Mouse (Mus musculus): ENCODE data around the gene Cnpy4. TPM values are rescaled to one million over a fixed set of nuclear protein-coding genes. Genes with fewer than 3 reads are reported as not detected.
"Not testable (repeated sequence)": the region's sequence is repeated elsewhere in the genome, so short reads cannot be mapped to it uniquely, and the experiment has no call there.

Gene Cnpy4
- total RNA-seq, 2 experiments from 2014 or later: 21.5 to 24.7 TPM

- peak; percentile 44 to 62 for DNase-seq
These were observed 12.3 kb downstream of the Cnpy4 start for GRCm38 (mm10) chr5:138199576-138199975.

- no peak for DNase-seq
These were observed 14.8 kb downstream of the Cnpy4 start for GRCm38 (mm10) chr5:138202086-138202485.

DNA sequence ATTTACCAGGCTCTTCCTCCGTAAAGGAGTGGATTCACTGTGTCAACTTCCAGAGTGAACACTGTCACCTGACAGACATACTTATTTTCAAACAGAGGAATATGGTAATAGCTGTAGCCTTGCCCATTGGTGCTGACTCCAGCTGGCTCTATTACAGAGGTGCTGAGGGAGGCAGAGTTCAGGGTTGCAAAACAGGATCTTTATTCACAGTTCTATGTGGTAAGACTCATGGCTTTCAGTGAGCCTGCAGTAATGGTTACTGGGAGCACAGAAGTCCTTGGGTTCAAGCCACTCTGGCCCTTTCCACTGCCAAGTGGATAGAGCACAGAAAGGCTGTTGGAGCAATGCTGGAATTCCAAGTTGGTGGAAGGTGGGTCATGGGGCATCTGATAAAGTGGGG lies 20.0 kb downstream of the Cnpy4 start:
- peak; percentile 17 to 39 for DNase-seq

- DNase-seq: no peak
These were observed 20.6 kb downstream of the Cnpy4 start for GRCm38 (mm10) chr5:138207873-138208272.

GRCm38 (mm10) chr5:138216632-138217031 lies 29.3 kb downstream of the Cnpy4 start:
- not testable (repeated sequence) for DNase-seq

GRCm38 (mm10) chr5:138219864-138220263 lies 32.6 kb downstream of the Cnpy4 start:
- DNase-seq: no peak

- DNase-seq: peak; percentile 93 to 94
These were observed 34.8 kb downstream of the Cnpy4 start for GRCm38 (mm10) chr5:138222111-138222510.

DNA sequence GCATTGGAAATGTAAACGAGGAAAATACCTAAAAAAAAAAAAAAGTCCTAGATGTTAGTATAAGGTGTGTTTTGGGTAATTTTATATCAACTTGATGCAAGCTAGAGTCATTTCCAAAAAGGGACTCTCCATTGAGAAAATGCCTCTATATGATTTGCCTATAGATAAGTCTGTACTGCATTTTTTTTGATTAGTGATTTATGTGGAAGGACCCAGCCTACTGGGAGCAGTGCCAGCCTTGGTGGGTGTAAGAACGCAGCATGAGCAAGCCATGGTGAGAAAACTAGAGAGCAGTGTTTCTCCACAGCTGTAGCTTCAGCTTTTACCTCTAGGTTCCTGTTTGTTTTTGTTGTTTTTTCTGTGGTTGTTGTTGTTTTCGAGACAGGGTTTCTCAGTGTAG lies 36.0 kb downstream of the Cnpy4 start:
- no peak for DNase-seq

DNA sequence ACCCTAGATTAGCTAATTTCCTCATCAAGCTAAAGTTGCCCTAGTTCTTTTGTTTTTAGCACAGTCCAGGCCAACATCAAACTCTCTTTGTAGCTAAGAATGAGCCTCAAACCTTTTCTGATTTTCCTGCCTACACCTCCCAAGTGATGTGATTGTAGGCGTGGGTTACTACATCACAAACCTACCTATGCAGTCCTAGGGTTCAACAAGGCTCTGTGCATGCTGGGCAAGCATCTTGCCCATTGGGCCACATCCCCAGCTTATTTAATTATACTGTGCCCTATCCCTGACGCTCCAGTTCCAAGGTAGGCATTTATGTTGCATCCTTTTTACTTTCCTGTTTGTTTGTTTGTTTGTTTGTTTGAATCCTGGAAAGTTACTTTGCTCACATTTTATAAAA lies 38.4 kb downstream of the Cnpy4 start, which contains the start of gene Nxpe5:
Gene Nxpe5 (plus strand): TSS at position 199 of the 400 bp plus-strand sequence.
- no peak for DNase-seq

- no peak for DNase-seq
These were observed 39.2 kb downstream of the Cnpy4 start for GRCm38 (mm10) chr5:138226491-138226890.

DNA sequence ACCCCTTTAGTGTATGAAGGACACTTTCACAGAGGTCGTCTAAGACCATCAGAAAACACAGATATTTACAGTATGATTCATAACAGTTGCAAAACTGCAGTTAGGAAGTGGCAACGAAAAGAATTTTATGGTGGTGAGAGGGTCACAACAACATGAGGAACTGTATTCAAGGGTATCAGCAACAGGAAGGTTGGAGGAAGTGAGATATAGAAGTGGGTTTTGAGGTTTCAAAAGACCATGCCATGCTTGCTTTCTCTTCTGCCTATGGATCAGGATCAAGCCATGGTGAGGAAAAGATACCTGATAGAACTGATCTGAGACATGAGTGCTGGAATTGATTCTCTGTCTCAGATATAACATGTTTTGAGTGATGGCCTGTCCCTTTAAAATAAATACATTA lies 40.1 kb downstream of the Cnpy4 start:
- DNase-seq: no peak

DNA sequence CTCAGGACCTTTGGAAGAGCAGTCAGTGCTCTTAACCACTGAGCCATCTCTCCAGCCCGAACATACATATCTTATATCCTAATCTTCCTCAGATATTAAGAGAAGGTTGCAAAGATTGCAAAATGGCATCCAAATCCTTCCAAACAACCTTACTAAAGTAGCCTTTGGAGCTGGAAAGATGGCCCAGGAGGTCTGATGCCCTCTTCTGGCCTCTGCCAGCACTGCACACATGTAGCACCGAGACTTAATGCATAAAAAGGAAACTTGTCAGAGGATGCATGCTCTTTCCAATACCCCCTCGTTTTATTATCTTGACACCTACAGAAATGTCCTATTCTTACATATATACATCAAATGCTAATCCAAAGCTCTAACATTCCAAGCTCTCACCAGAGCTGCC lies 40.7 kb downstream of the Cnpy4 start:
- DNase-seq: peak; percentile 54 to 69

DNA sequence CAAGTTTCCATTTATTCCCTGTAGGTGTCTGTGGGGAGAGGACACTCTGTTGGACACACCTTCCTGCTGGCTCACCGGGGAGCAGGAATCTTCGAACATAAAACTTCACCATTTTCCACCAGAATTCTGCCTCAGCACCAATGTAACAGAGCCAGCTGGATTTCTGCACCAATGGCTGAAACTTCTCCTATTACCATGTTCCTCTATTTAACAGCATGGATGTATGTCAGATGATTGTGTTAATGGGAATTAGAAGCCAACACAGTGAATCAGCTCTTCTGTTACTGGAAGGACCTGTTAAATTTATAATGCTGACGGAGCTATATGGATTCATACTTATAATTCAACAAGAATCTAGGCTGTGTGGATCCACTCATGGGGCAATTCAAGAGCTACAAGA lies 42.2 kb downstream of the Cnpy4 start:
- no peak for DNase-seq

DNA sequence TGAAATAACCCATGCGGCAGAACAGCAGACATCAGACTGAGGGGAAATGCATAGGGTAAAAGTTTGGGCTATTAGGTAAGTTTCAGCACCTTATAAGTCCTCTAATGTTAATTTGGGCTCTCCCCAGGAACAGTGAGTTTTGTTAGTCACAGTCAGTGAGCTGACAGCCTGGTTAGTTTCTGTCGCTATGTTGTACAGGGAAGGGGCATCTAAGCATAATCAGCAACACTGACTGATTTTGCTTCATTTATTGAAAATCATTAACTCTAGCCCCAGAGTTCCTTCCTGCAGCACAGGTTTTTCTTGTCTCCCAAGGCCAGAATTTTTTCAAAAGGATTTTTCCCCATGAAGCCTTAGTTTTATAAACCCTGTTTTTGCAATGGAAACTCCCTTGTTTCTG lies 46.5 kb downstream of the Cnpy4 start:
- no peak for DNase-seq

DNA sequence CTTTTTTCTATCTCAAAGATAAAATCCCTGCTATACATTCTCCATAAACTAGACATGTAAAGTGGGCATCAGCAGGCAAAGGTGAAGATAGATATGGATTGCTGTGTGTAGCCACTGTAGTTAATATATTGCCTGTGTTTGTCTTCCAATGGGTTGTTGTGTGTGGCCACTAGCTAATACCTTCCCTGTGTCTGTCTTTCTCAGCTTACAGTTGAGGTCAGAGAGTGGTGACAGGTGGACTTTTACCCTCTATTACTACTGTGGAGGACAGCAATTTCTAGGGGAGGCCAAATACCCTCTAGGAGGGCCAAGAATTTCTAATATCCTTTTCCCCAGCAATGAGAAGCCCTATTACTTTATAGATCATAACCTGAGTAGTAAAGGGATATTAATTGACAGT lies 46.9 kb downstream of the Cnpy4 start:
- no peak for DNase-seq

- peak; percentile 58 to 64 for DNase-seq
These were observed 54.2 kb downstream of the Cnpy4 start for GRCm38 (mm10) chr5:138241511-138241910.

Small RNAs within 50 kb of the gene (microRNA-seq; reads per million reads assigned to microRNA genes)
- gene Mir106b: 1,561 reads per million, percentile 83 among the genes with 10 or more reads in this experiment
- 520 reads per million, percentile 71 among the genes with 10 or more reads in this experiment for gene Mir25
- gene Mir93: 3,970 reads per million, percentile 90 among the genes with 10 or more reads in this experiment

Other genes starting within 250 kb of the Cnpy4 start
- under 1 TPM; 0.13 to 0.36 TPM for gene Gjc3, start 224.4 kb upstream of the Cnpy4 start, total RNA-seq (2021)
- under 1 TPM; 0.49 to 0.79 TPM for gene Azgp1, start 206.0 kb upstream of the Cnpy4 start, total RNA-seq (2021)
- not detected for gene Smok3a, start 166.2 kb upstream of the Cnpy4 start, total RNA-seq (2021)
- gene Smok3b, start 166.1 kb upstream of the Cnpy4 start, total RNA-seq (2021): not detected
- not detected for gene Smok3c, start 134.3 kb upstream of the Cnpy4 start, total RNA-seq (2021)
- 10 to 100 TPM; 36.3 to 41.9 TPM for gene Zkscan1, start 102.4 kb upstream of the Cnpy4 start, total RNA-seq (2021)
- 10 to 100 TPM; 15.2 to 16.9 TPM for gene Zscan21, start 70.6 kb upstream of the Cnpy4 start, total RNA-seq (2021)
- 10 to 100 TPM; 11.7 to 12.4 TPM for gene Zfp113, start 31.7 kb upstream of the Cnpy4 start, total RNA-seq (2021)
- gene Cops6, start 26.4 kb upstream of the Cnpy4 start, total RNA-seq (2021): 100 to 1,000 TPM; 143 to 152 TPM
- gene Ap4m1, start 15.5 kb upstream of the Cnpy4 start, total RNA-seq (2021): 10 to 100 TPM; 19.1 to 19.7 TPM
- gene Mcm7, start 15.1 kb upstream of the Cnpy4 start, total RNA-seq (2021): 10 to 100 TPM; 33.0 to 34.5 TPM
- gene Taf6, start within 50 bp of the Cnpy4 start, total RNA-seq (2021): 10 to 100 TPM; 41.2 to 47.5 TPM
- 1 to 10 TPM; 8.5 to 9.2 TPM for gene Mblac1, start 6.8 kb downstream of the Cnpy4 start, total RNA-seq (2021)
- gene Nxpe5, start 38.4 kb downstream of the Cnpy4 start, total RNA-seq (2021): under 1 TPM; 0.26 to 0.43 TPM
- gene Lamtor4, start 68.0 kb downstream of the Cnpy4 start, total RNA-seq (2021): 10 to 100 TPM; 76.3 to 99.9 TPM
- 10 to 100 TPM; 20.6 to 30.4 TPM for gene BC037034, start 76.5 kb downstream of the Cnpy4 start, total RNA-seq (2021)
- gene Gal3st4, start 85.4 kb downstream of the Cnpy4 start, total RNA-seq (2021): under 1 TPM in 1 of 2 experiments, not detected in 1; 0.17 TPM
- not detected for gene Gm43720, start 92.5 kb downstream of the Cnpy4 start, total RNA-seq (2021)
- under 1 TPM; 0.26 to 0.36 TPM for gene Gpc2, start 92.5 kb downstream of the Cnpy4 start, total RNA-seq (2021)
- not detected for gene Stag3, start 92.8 kb downstream of the Cnpy4 start, total RNA-seq (2021)
- under 1 TPM in 1 of 2 experiments, not detected in 1; 0.36 TPM for gene Pvrig, start 154.5 kb downstream of the Cnpy4 start, total RNA-seq (2021)